Mouse (Mus musculus): ENCODE results near the gene Lima1. TPM values are rescaled to one million over a fixed set of nuclear protein-coding genes. Genes with fewer than 3 reads are reported as not detected.

Gene Lima1
- polyA plus RNA-seq, 1 experiment from 2014 or later: 28.6 TPM

DNA sequence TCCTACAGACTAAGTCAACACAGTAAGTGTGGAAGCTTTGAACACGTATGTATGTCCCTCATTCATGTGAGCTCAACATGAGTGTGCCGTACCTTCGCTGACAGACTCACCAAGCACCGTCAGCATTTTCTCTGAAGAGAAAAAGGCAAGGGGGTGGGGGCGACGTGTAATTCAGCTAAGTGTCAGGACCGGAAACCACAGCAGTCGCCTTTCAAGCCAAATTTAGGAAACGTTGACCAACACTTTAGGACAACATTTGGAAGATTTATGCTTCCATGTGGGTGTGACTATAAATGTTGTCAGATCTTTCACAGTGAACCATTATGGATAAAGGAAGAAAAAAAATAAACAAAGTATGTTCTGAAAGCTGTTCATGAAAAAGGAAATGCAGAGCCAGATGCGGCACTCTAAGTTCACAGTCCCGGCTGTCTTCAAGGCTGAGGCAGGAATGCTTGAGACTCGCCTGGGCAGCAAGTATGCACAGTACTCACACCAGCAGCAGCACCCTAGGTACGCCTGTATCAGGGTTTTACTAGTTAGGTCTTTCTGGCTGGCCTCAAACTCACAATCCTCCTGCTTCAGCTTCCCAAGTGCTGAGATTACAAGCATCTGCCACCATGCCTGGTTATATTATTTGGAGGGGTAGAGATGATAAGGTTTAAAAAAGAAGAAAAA is 27.9 kb downstream of the Lima1 start:
- no peak overlapping the region for H3K4me3 ChIP-seq (ENCODE audit: low read depth, low read length)
- peak overlapping the region; percentile 38 for H3K4me2 ChIP-seq (replicated peaks; ENCODE audit: low read depth, low read length)
- WGBS: 6% methylated on average over 13 of the region's 13 CpGs
- no peaks in the 10 kb centered on the region for H3K36me3 ChIP-seq (ENCODE audit: insufficient read depth, low read length)
- peaks cover 4% of the 10 kb centered on the region; the same call in 1 of the 2 replicates for H3K4me1 ChIP-seq (ENCODE audit: insufficient read depth, low read depth, low read length)
- DNase-seq (ENCODE audit: low spot score): peak; percentile 63
- ATAC-seq: peak; percentile 57
- peak; percentile 54 for TF ChIP-seq EP300 (IDR thresholded peaks at IDR 0.05)
- no peak for TF ChIP-seq CTCF (IDR thresholded peaks at IDR 0.05)
- no peak overlapping the region for H3K27ac ChIP-seq (ENCODE audit: low read length)
- no peaks in the 10 kb centered on the region for H3K9me3 ChIP-seq (ENCODE audit: low read length)
- H3K9ac ChIP-seq (replicated peaks; ENCODE audit: low read depth): no peak overlapping the region
- H3K27me3 ChIP-seq (replicated peaks; ENCODE audit: insufficient read depth, low read length): no peaks in the 10 kb centered on the region

DNA sequence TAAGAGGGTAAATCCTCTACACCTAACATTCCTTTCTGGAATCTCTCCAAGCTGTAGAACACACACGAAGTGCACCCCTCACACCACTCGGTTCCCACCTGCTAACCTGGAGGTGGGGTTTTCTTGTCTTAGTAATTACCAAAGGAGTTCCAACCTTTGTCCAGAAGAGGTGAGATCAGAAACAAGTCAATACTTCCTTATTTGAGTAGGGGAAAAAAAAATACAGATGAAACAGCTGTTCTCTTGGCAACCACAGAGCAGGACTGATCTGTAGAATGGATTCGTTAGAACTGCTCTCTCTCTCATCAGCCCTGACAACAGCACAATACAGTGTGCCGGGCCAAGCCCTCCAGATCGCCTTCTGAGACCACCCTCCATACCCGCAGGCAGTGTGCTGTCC is 28.6 kb downstream of the Lima1 start:
- H3K27me3 ChIP-seq (replicated peaks; ENCODE audit: insufficient read depth, low read length): no peaks in the 10 kb centered on the region

DNA sequence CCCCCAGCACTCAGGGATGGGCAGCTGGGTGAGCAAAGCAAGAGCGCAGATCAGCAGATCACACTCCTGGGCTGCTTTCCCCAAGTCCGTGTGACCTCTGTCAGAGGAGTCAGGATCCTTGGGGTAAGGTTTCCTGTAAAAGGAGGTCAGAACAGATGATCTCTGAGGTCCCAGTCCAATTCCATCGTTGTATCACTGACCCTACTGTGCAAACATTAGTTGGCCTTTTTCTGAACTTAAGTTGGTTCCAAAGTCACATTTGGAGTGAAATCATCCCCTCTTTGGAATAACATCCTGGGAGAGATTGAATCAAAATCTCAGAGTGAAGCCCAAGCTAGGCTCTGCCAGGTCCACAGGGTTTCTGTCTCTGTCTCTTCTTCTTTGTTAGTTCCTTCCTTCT is 31.4 kb downstream of the Lima1 start:
- Histone ChIP-seq H3K27ac (ENCODE audit: low read length) (no peak overlapping the region), H3K4me2 (replicated peaks; ENCODE audit: low read depth, low read length) (no peak overlapping the region), H3K36me3 (ENCODE audit: insufficient read depth, low read length) (no peaks in the 10 kb centered on the region), H3K4me3 (ENCODE audit: low read depth, low read length) (no peak overlapping the region), H3K9me3 (ENCODE audit: low read length) (no peaks in the 10 kb centered on the region), H3K4me1 (ENCODE audit: insufficient read depth, low read depth, low read length) (peaks cover 4% of the 10 kb centered on the region; the same call in 1 of the 2 replicates), H3K9ac (replicated peaks; ENCODE audit: low read depth) (no peak overlapping the region), H3K27me3 (replicated peaks; ENCODE audit: insufficient read depth, low read length) (no peaks in the 10 kb centered on the region)
- no peak for TF ChIP-seq CTCF (IDR thresholded peaks at IDR 0.05)
- TF ChIP-seq EP300 (IDR thresholded peaks at IDR 0.05): no peak
- ATAC-seq: no peak
- no peak for DNase-seq (ENCODE audit: low spot score)
- 69% methylated on average over 3 of the region's 3 CpGs for WGBS

More for the DNA sequence above, 28.6 kb downstream of the Lima1 start:
- 23% methylated on average over 6 of the region's 6 CpGs for WGBS
- DNase-seq (ENCODE audit: low spot score) (peak; percentile 43), ATAC-seq (peak; percentile 30; the same call in 1 of the 2 replicates)
- no peak overlapping the region for H3K9ac ChIP-seq (replicated peaks; ENCODE audit: low read depth)
- H3K9me3 ChIP-seq (ENCODE audit: low read length): no peaks in the 10 kb centered on the region
- TF ChIP-seq CTCF (IDR thresholded peaks at IDR 0.05) (no peak), EP300 (IDR thresholded peaks at IDR 0.05) (no peak)
- 0 out of 2 replicates have a peak overlapping the region, but pooled peaks have one; percentile 38 for H3K4me2 ChIP-seq (replicated peaks; ENCODE audit: low read depth, low read length)
- H3K4me3 ChIP-seq (ENCODE audit: low read depth, low read length): no peak overlapping the region
- peaks cover 4% of the 10 kb centered on the region; the same call in 1 of the 2 replicates for H3K4me1 ChIP-seq (ENCODE audit: insufficient read depth, low read depth, low read length)
- H3K27ac ChIP-seq (ENCODE audit: low read length): no peak overlapping the region
- H3K36me3 ChIP-seq (ENCODE audit: insufficient read depth, low read length): no peaks in the 10 kb centered on the region

DNA sequence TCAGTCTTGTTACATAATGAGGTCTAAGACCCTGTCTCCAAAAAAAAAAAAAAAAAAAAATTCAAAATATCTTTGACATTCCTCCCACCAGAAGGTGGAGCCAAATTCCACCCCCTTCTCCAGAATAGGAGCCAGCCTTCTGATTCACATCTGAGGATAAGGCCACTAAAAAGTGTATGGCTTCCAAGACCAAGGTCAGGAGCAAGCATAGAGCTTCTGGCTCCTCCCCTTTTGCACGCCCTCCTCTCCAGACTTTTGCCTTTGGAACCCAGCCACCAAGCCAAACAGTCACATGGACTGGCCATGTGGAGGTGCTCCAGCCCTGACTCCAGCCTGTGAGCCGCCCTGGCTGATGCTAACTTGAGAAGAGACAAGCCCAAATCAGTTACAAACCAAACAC is 35.3 kb downstream of the Lima1 start:
- H3K4me2 ChIP-seq (replicated peaks; ENCODE audit: low read depth, low read length): no peak overlapping the region

DNA sequence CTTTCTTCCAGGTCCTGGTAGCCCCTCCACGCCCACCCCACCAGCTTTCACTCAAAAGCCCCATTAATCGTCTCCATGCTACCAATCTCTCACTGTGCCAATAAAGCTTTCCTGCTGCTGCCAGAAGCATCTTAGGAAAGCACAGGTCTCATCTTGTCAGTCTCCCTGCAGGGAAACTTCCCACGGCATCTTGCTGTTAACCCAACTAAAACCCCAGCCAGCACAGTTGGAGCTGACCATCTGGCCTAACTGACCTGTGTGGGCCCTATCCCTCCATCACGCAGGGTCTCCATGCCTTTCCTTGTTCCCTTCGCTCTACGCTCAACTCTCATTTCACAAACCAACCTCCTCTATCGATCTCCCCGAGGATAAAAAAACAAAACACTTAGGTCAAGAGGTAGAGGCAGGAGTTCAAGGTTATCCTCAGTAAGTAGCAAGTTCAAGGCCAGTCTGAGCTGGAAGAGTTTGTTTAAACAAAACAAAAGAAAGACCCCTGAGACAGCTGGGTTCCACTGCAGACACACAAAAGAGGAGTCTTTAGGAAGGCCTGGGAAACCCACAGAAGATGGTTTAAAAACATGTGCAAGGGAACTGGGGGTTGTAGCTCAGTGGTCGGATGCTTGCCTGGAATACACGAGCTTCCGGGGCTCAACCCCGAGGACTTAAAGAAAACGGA is 36.0 kb downstream of the Lima1 start:
- H3K4me2 ChIP-seq (replicated peaks; ENCODE audit: low read depth, low read length): no peak overlapping the region
- ATAC-seq (no peak), DNase-seq (ENCODE audit: low spot score) (no peak)
- TF ChIP-seq CTCF (IDR thresholded peaks at IDR 0.05) (no peak), EP300 (IDR thresholded peaks at IDR 0.05) (no peak)
- H3K27ac ChIP-seq (ENCODE audit: low read length): no peak overlapping the region
- H3K4me3 ChIP-seq (ENCODE audit: low read depth, low read length): no peak overlapping the region
- WGBS: 81% methylated on average over 13 of the region's 13 CpGs
- no peaks in the 10 kb centered on the region for H3K36me3 ChIP-seq (ENCODE audit: insufficient read depth, low read length)
- no peaks in the 10 kb centered on the region for H3K27me3 ChIP-seq (replicated peaks; ENCODE audit: insufficient read depth, low read length)
- H3K4me1 ChIP-seq (ENCODE audit: insufficient read depth, low read depth, low read length): no peaks in the 10 kb centered on the region
- H3K9me3 ChIP-seq (ENCODE audit: low read length): no peaks in the 10 kb centered on the region
- no peak overlapping the region for H3K9ac ChIP-seq (replicated peaks; ENCODE audit: low read depth)

More for the DNA sequence above, 35.3 kb downstream of the Lima1 start:
- no peaks in the 10 kb centered on the region for H3K27me3 ChIP-seq (replicated peaks; ENCODE audit: insufficient read depth, low read length)
- no peak overlapping the region for H3K4me3 ChIP-seq (ENCODE audit: low read depth, low read length)
- WGBS: 37% methylated on average over 2 of the region's 2 CpGs
- DNase-seq (ENCODE audit: low spot score) (peak; percentile 66), ATAC-seq (peak; percentile 57)
- H3K27ac ChIP-seq (ENCODE audit: low read length): no peak overlapping the region
- TF ChIP-seq EP300 (IDR thresholded peaks at IDR 0.05) (peak; percentile 37; the same call in 1 of the 2 replicates), CTCF (IDR thresholded peaks at IDR 0.05) (peak; percentile 61)
- H3K9me3 ChIP-seq (ENCODE audit: low read length): no peaks in the 10 kb centered on the region
- H3K9ac ChIP-seq (replicated peaks; ENCODE audit: low read depth): no peak overlapping the region
- no peaks in the 10 kb centered on the region for H3K36me3 ChIP-seq (ENCODE audit: insufficient read depth, low read length)
- H3K4me1 ChIP-seq (ENCODE audit: insufficient read depth, low read depth, low read length): no peaks in the 10 kb centered on the region

DNA sequence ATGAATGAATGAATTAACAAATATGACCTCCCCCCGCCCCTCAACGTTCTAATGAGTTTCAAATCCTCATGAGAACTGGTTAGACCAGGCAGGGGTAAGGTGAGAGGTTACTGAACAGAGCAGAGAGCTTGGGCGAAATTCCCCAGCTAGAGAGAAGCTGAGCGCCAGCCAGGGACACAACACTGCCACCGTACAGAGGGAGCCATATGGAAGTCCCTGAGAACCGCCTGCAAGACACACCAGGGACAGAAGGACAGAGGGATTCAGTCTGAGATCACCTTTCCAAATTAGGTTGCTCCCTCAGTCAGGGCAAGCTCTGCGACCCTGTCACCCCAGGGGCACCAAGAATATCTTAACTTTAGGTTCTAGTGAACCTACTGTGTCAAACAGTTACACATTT is 37.7 kb downstream of the Lima1 start:
- ATAC-seq: no peak
- Histone ChIP-seq H3K4me3 (ENCODE audit: low read depth, low read length) (no peak overlapping the region), H3K27me3 (replicated peaks; ENCODE audit: insufficient read depth, low read length) (no peaks in the 10 kb centered on the region), H3K36me3 (ENCODE audit: insufficient read depth, low read length) (no peaks in the 10 kb centered on the region), H3K27ac (ENCODE audit: low read length) (no peak overlapping the region), H3K4me1 (ENCODE audit: insufficient read depth, low read depth, low read length) (no peaks in the 10 kb centered on the region), H3K9ac (replicated peaks; ENCODE audit: low read depth) (no peak overlapping the region), H3K4me2 (replicated peaks; ENCODE audit: low read depth, low read length) (no peak overlapping the region), H3K9me3 (ENCODE audit: low read length) (no peaks in the 10 kb centered on the region)
- TF ChIP-seq CTCF (IDR thresholded peaks at IDR 0.05) (no peak), EP300 (IDR thresholded peaks at IDR 0.05) (no peak)
- DNase-seq (ENCODE audit: low spot score): no peak
- 71% methylated on average over 7 of the region's 7 CpGs for WGBS
